Comparison of ENCODE assay signal across 33 mouse cellular contexts in genomic region chr3:106032781-106033180, GRCm38 (mm10). TPM values are rescaled to one million over a fixed set of nuclear protein-coding genes. Genes with fewer than 3 reads are reported as not detected.
DNase-seq lines count a peak whose midpoint lies in the region; ATAC-seq and TF ChIP-seq lines count a peak whose summit lies in the region.
"Had no signal": no experiment of that assay in that cellular context is flagged by ENCODE, and none has a peak within 500 bp of the region (broad histone marks: within the 10 kb centered on the region; RNA-seq: fewer than 3 reads in every experiment).

Gene Chil5 (minus strand): TSS chr3:106032814.

- no peak within 1 kb of the TSS for H3K9ac ChIP-seq in MEL (ENCODE audit: control insufficient read depth, low read depth, low read length, poor library complexity, severe bottlenecking)
- no peak within 1 kb of the TSS for H3K9ac ChIP-seq in midbrain, postnatal 0 days (replicated peaks; ENCODE audit: low read length, poor library complexity, severe bottlenecking)
- H3K9ac ChIP-seq: embryonic facial prominence, embryonic 12.5 days; forebrain, embryonic 13.5 days; heart, embryonic 15.5 days; liver, postnatal 0 days; neural tube, embryonic 12.5 days had no signal

- peaks cover 0 to 2% of the 10 kb centered on the region in 2 experiments; a peak in 2 of 4 replicates for H3K36me3 ChIP-seq in MEL (ENCODE audit: control insufficient read depth in 1 of 2, insufficient read depth in 2 of 2, low read length in 2 of 2)
- no peaks in the 10 kb centered on the region for H3K36me3 ChIP-seq in midbrain, postnatal 0 days (ENCODE audit: insufficient read depth, low read length)
- H3K36me3 ChIP-seq: embryonic facial prominence, embryonic 12.5 days; G1E; heart, embryonic 15.5 days; limb, embryonic 10.5 days; neural tube, embryonic 12.5 days had no signal

- TF ChIP-seq POLR2A in MEL (IDR thresholded peaks at IDR 0.05; ENCODE audit: control insufficient read depth in 1 of 2, insufficient read depth in 1 of 2, low read depth in 1 of 2, low read length in 2 of 2, poor library complexity in 1 of 2), result no peak

- no peak for TF ChIP-seq RAD21 in MEL (IDR thresholded peaks at IDR 0.05; ENCODE audit: low read depth, low read length)

- no peak within 1 kb of the TSS for H3K27ac ChIP-seq in MEL (ENCODE audit: control insufficient read depth, low read depth, low read length)
- no peak within 1 kb of the TSS for H3K27ac ChIP-seq in midbrain, postnatal 0 days (ENCODE audit: low read depth, low read length)
- H3K27ac ChIP-seq: embryonic facial prominence, embryonic 12.5 days; forebrain, embryonic 13.5 days; heart, embryonic 15.5 days; left cerebral cortex, adult 2 months; limb, embryonic 10.5 days; neural tube, embryonic 12.5 days had no signal

- H3K4me3 ChIP-seq in MEL (ENCODE audit: control insufficient read depth in 1 of 2, insufficient read depth in 1 of 2, low read depth in 2 of 2, low read length in 2 of 2), result no peak within 1 kb of the TSS
- no peak within 1 kb of the TSS for H3K4me3 ChIP-seq in midbrain, postnatal 0 days (ENCODE audit: low read depth, low read length)
- H3K4me3 ChIP-seq: embryonic facial prominence, embryonic 12.5 days; erythroblast, embryonic 14.5 days; forebrain, embryonic 13.5 days; heart, embryonic 15.5 days; left cerebral cortex, adult 2 months; limb, embryonic 10.5 days; neural tube, embryonic 12.5 days had no signal

- no peak for TF ChIP-seq CTCF in MEL (IDR thresholded peaks at IDR 0.05 in 2 of 3, conservative IDR thresholded peaks at IDR 0.05 in 1 of 3; ENCODE audit: control insufficient read depth in 1 of 3, insufficient read depth in 1 of 3, low read depth in 2 of 3, low read length in 3 of 3, poor library complexity in 1 of 3, severe bottlenecking in 1 of 3)
- TF ChIP-seq CTCF in midbrain, postnatal 0 days (IDR thresholded peaks at IDR 0.05), result no peak

- H3K27me3 ChIP-seq in MEL (ENCODE audit: control insufficient read depth in 1 of 2, insufficient read depth in 2 of 2, low read length in 2 of 2), result no peaks in the 10 kb centered on the region
- H3K27me3 ChIP-seq in midbrain, postnatal 0 days (ENCODE audit: insufficient read depth, low read length), result no peaks in the 10 kb centered on the region
- H3K27me3 ChIP-seq: embryonic facial prominence, embryonic 12.5 days; forebrain, embryonic 13.5 days; heart, embryonic 15.5 days; neural tube, embryonic 12.5 days had no signal

- peak; percentile 92 for ATAC-seq in megakaryocyte, adult 5-6 weeks (ENCODE audit: poor library complexity, severe bottlenecking)
- ATAC-seq in midbrain, postnatal 0 days (ENCODE audit: low FRiP score), result no peak; the same call in 1 of the 2 replicates
- ATAC-seq: forebrain, embryonic 13.5 days; hindbrain, embryonic 16.5 days; intestine, postnatal 0 days; liver, postnatal 0 days had no signal

- H3K9me3 ChIP-seq in MEL (replicated peaks; ENCODE audit: insufficient read depth, low read length), result no peaks in the 10 kb centered on the region
- H3K9me3 ChIP-seq in midbrain, postnatal 0 days (ENCODE audit: low read length), result no peaks in the 10 kb centered on the region
- H3K9me3 ChIP-seq: embryonic facial prominence, embryonic 12.5 days; forebrain, embryonic 13.5 days; G1E; heart, embryonic 15.5 days; limb, embryonic 10.5 days; neural tube, embryonic 12.5 days had no signal

- H3K4me1 ChIP-seq in MEL (ENCODE audit: control insufficient read depth in 1 of 2, insufficient read depth in 2 of 2, low read length in 2 of 2), result no peaks in the 10 kb centered on the region
- no peaks in the 10 kb centered on the region for H3K4me1 ChIP-seq in midbrain, postnatal 0 days (ENCODE audit: insufficient read depth, low read length)
- H3K4me1 ChIP-seq: embryonic facial prominence, embryonic 12.5 days; forebrain, embryonic 13.5 days; heart, embryonic 15.5 days; limb, embryonic 10.5 days; neural tube, embryonic 12.5 days had no signal

- peak; percentile 64 to 75; a peak in 3 of 4 replicates for TF ChIP-seq EP300 in MEL (IDR thresholded peaks at IDR 0.05; ENCODE audit: low read depth in 1 of 2, low read length in 2 of 2)

- H3K4me2 ChIP-seq in midbrain, postnatal 0 days (ENCODE audit: low read depth, low read length, poor library complexity, severe bottlenecking), result no peak within 1 kb of the TSS
- H3K4me2 ChIP-seq: embryonic facial prominence, embryonic 12.5 days; forebrain, embryonic 13.5 days; heart, embryonic 15.5 days; midbrain, embryonic 11.5 days; neural tube, embryonic 12.5 days had no signal

- WGBS in midbrain, postnatal 0 days, result 92% methylated on average over 1 of the region's 1 CpGs

- peak; percentile 61 for DNase-seq in CD4-positive helper T cell, adult 2 months (ENCODE audit: low read depth, low spot score)
- DNase-seq in MEL (ENCODE audit: low read depth, low spot score), result peak; percentile 54
- DNase-seq in cerebellum, adult 8-10 months, result peak; percentile 25
- DNase-seq in frontal cortex, postnatal 36 days (ENCODE audit: low spot score in 2 of 2), result no peak
- DNase-seq in midbrain, postnatal 0 days (ENCODE audit: low spot score), result no peak
- DNase-seq in kidney, adult 18-20 months, result no peak
- DNase-seq in spleen, postnatal 10 days (ENCODE audit: low spot score in 2 of 2), result no peak
- DNase-seq: gastrocnemius, postnatal 36 days; heart, postnatal 4 days; kidney, postnatal 10 days; liver, postnatal 0 days; right cerebral cortex, postnatal 14 days; spleen, adult 18-20 months; thymus, adult 2 months had no signal

- H3K79me2 ChIP-seq in MEL (ENCODE audit: control insufficient read depth, insufficient read depth, low read length, poor library complexity), result no peaks in the 10 kb centered on the region

TF ChIP-seq in MEL, 35 proteins besides CTCF, POLR2A, EP300 and RAD21:
- no peak for TF ChIP-seq POLR2AphosphoS2 (IDR thresholded peaks at IDR 0.05; ENCODE audit: low read length)
- TF ChIP-seq RCOR1 (IDR thresholded peaks at IDR 0.05; ENCODE audit: low read depth, low read length), result peak; percentile 70
- TF ChIP-seq UBTF (IDR thresholded peaks at IDR 0.05; ENCODE audit: borderline replicate concordance, insufficient read depth, low read depth, low read length), result no peak
- TF ChIP-seq MXI1 (IDR thresholded peaks at IDR 0.05; ENCODE audit: low read depth, low read length), result no peak
- no peak for TF ChIP-seq MAZ (IDR thresholded peaks at IDR 0.05; ENCODE audit: low read depth, low read length)
- TF ChIP-seq ZC3H11A (IDR thresholded peaks at IDR 0.05; ENCODE audit: low read depth, low read length), result no peak
- no peak for TF ChIP-seq MEF2A (IDR thresholded peaks at IDR 0.05; ENCODE audit: extremely low read depth, insufficient replicate concordance, low read depth, low read length, poor library complexity, severe bottlenecking)
- TF ChIP-seq NELFE (IDR thresholded peaks at IDR 0.05; ENCODE audit: low read depth, low read length), result no peak
- no peak for TF ChIP-seq ELF1 (IDR thresholded peaks at IDR 0.05; ENCODE audit: low read depth, low read length)
- no peak for TF ChIP-seq USF2 (IDR thresholded peaks at IDR 0.05; ENCODE audit: borderline replicate concordance in 1 of 2, insufficient read depth in 1 of 2, low read depth in 1 of 2, low read length in 2 of 2)
- TF ChIP-seq SIN3A (IDR thresholded peaks at IDR 0.05; ENCODE audit: low read length), result peak; percentile 38; the same call in 1 of the 2 replicates
- TF ChIP-seq ZKSCAN1 (IDR thresholded peaks at IDR 0.05; ENCODE audit: low read depth, low read length), result no peak
- TF ChIP-seq BHLHE40 (IDR thresholded peaks at IDR 0.05; ENCODE audit: borderline replicate concordance, low read depth, low read length), result no peak
- no peak for TF ChIP-seq E2F4 (IDR thresholded peaks at IDR 0.05; ENCODE audit: borderline replicate concordance, low read depth, low read length)
- TF ChIP-seq MYB (IDR thresholded peaks at IDR 0.05; ENCODE audit: low read depth, low read length), result no peak
- TF ChIP-seq USF1 (IDR thresholded peaks at IDR 0.05; ENCODE audit: low read depth, low read length), result no peak
- no peak for TF ChIP-seq SMC3 (IDR thresholded peaks at IDR 0.05; ENCODE audit: low read depth, low read length)
- 0 out of 2 replicates have a peak, but pooled peaks have one; percentile 7 for TF ChIP-seq TAL1 (IDR thresholded peaks at IDR 0.05; ENCODE audit: low read length)
- no peak for TF ChIP-seq GABPA (IDR thresholded peaks at IDR 0.05; ENCODE audit: low read depth, low read length)
- no peak for TF ChIP-seq JUND (IDR thresholded peaks at IDR 0.05; ENCODE audit: low read depth, low read length)
- TF ChIP-seq CHD1 (IDR thresholded peaks at IDR 0.05; ENCODE audit: low read depth, low read length), result no peak
- no peak for TF ChIP-seq HCFC1 (IDR thresholded peaks at IDR 0.05; ENCODE audit: low read depth, low read length)
- TF ChIP-seq KAT2A (conservative IDR thresholded peaks at IDR 0.05; ENCODE audit: low read depth, low read length), result no peak
- TF ChIP-seq ETS1 (IDR thresholded peaks at IDR 0.05; ENCODE audit: low read depth, low read length), result peak; percentile 91
- TF ChIP-seq MAX (IDR thresholded peaks at IDR 0.05; ENCODE audit: low read length), result no peak
- TF ChIP-seq MAFK (IDR thresholded peaks at IDR 0.05; ENCODE audit: borderline replicate concordance, low read depth, low read length), result no peak
- no peak for TF ChIP-seq POLR2AphosphoS5 (IDR thresholded peaks at IDR 0.05; ENCODE audit: borderline replicate concordance, low read depth, low read length)
- TF ChIP-seq TBP (IDR thresholded peaks at IDR 0.05; ENCODE audit: low read depth, low read length), result no peak
- peak; percentile 80 for TF ChIP-seq TCF12 (IDR thresholded peaks at IDR 0.05; ENCODE audit: low read depth, low read length)
- TF ChIP-seq CHD2 (IDR thresholded peaks at IDR 0.05; ENCODE audit: low read length), result no peak
- peak; percentile 24; the same call in 1 of the 2 replicates for TF ChIP-seq GATA1 (IDR thresholded peaks at IDR 0.05; ENCODE audit: low read depth, low read length)
- no peak for TF ChIP-seq ZMIZ1 (IDR thresholded peaks at IDR 0.05; ENCODE audit: low read depth, low read length)
- no peak for TF ChIP-seq NRF1 (IDR thresholded peaks at IDR 0.05; ENCODE audit: insufficient read depth, low read depth, low read length, poor library complexity, severe bottlenecking)
- TF ChIP-seq MYC (IDR thresholded peaks at IDR 0.05; ENCODE audit: low read depth, low read length), result no peak
- TF ChIP-seq ZNF384 (IDR thresholded peaks at IDR 0.05; ENCODE audit: low read depth, low read length), result no peak

RNA-seq across cellular contexts. Expression of gene Chil5, which starts in this region (rescaled TPM):
- not detected in 2 replicates for total RNA-seq in MEL (2012; rRNA removed)
- not detected for polyA plus RNA-seq in MEL (2012; ENCODE audit: insufficient read depth in 1 of 2, insufficient read length in 2 of 2, low read depth in 1 of 2, low replicate concordance in 2 of 2, missing spikeins in 1 of 2)
- 10.8 and 13.7 TPM in 2 replicates for total RNA-seq in megakaryocyte, adult 5-6 weeks (2015)
- 7.0 and 7.6 TPM in 2 replicates for total RNA-seq in megakaryocyte, adult 5-6 weeks (2017)
- not detected in 2 replicates for total RNA-seq in midbrain, postnatal 0 days (2014; rRNA removed)
- not detected in 2 replicates for polyA plus RNA-seq in midbrain, postnatal 0 days (2015; fragmentation: Nextera tagmentation; extraction: Ambion mirVana)
- total RNA-seq: adrenal gland, adult 18-20 months; adrenal gland, postnatal 4 days; G1E; gastrocnemius, postnatal 36 days; layer of hippocampus, adult 8-10 months; left cerebral cortex, adult 2 months; liver, adult 2 months; monocyte, adult 5-6 weeks had no signal
- polyA plus RNA-seq: C2C12; embryonic facial prominence, embryonic 12.5 days; erythroblast, embryonic 14.5 days; forebrain, embryonic 13.5 days; G1E; heart, embryonic 15.5 days; intestine, postnatal 0 days; liver, adult 2 months; midbrain, embryonic 11.5 days; neural tube, embryonic 12.5 days; stomach, embryonic 14.5 days had no signal

Comparison
In these comparisons a context has a peak if more than half of its experiments do, and no peak if none do; other contexts are left out.
1. Peak in DNase-seq in MEL; RNA of the gene not detected or under 1 TPM.
2. DNase-seq: peak in CD4-positive helper T cell, adult 2 months (single experiment) and cerebellum, adult 8-10 months (single experiment); none in frontal cortex, postnatal 36 days (0 of 2), midbrain, postnatal 0 days (single experiment), kidney, adult 18-20 months (single experiment) and spleen, postnatal 10 days (0 of 2).